ENCODE assay signal across 8 mouse cellular contexts in the genomic region with DNA sequence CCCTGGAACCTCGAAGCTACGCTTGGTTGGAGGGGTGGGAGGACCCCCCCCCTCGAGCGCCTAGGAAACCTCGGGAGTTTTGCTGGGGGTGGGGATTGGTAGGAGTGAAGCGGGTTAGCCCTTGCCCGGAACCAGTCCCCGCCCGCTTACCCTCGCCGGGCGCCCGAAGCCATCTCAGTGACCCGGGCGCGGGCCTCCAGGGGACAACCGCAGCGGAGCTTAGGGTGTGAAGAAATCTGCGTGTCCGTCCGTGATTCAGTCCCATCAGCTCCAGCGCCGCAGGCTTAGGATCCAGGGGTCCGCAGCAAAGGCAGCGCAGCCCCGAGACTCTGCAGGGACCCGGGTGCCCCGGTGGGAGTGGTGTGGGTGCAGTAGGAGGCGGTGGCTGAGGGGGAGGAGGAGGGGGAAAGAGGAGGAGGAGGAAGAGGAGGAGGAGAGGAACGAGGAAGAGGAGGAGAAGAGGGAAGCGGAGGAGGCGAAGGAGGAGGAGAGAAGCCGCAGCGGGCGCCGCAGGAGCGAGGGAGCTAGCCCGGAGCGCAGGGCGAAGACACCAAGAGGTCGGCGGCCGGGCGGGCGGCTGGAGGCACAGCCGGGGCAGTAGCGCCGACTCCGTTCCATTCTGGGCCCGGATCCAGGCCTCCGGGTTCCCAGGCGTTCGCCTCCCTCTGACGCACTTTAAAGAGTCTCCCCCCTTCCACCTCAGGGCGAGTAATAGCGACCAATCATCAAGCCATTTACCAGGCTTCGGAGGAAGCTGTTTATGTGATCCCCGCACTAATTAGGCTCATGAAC. TPM values are rescaled to one million over a fixed set of nuclear protein-coding genes. Genes with fewer than 3 reads are reported as not detected.
DNase-seq lines count a peak whose midpoint lies in the region; ATAC-seq and TF ChIP-seq lines count a peak whose summit lies in the region.

A gene (plus strand): TSS at position 422 of the 792 bp plus-strand sequence.

- no peak for TF ChIP-seq EP300 in heart, adult 2 months (IDR thresholded peaks at IDR 0.05; ENCODE audit: insufficient read depth, low read depth, low read length)

- intact Hi-C loops in heart, adult 2 months (cut with DNase I), result loop anchor here (10.0 kb wide), 1 partner anchor 887 kb away; no protein-coding TSS in a partner anchor
- intact Hi-C loops in heart, postnatal 25 days (cut with DNase I), result no loop called here

- no peak for TF ChIP-seq CTCF in heart, adult 2 months (IDR thresholded peaks at IDR 0.05)

- H3K4me1 ChIP-seq in heart, adult 2 months (ENCODE audit: control insufficient read depth, insufficient read depth, low read length), result no peaks in the 10 kb centered on the region
- H3K4me1 ChIP-seq in limb, embryonic 13.5 days, result peaks cover 34% of the 10 kb centered on the region

- no peak within 1 kb of the TSS for H3K27ac ChIP-seq in heart, adult 2 months
- H3K27ac ChIP-seq in limb, embryonic 13.5 days, result peak within 1 kb of the TSS; percentile 92

- TF ChIP-seq POLR2A in heart, adult 2 months (IDR thresholded peaks at IDR 0.05; ENCODE audit: insufficient read depth, low read depth, low read length), result no peak

- peaks cover 37% of the 10 kb centered on the region for H3K27me3 ChIP-seq in heart, adult 2 months (ENCODE audit: control insufficient read depth, insufficient read depth, low read length)
- peaks cover 86% of the 10 kb centered on the region for H3K27me3 ChIP-seq in limb, embryonic 13.5 days

- no peak within 1 kb of the TSS for H3K9ac ChIP-seq in heart, adult 2 months (ENCODE audit: low read depth, low read length)
- peak within 1 kb of the TSS; percentile 79 for H3K9ac ChIP-seq in limb, embryonic 13.5 days

- DNase-seq in heart, adult 2 months, result peak; percentile 37 to 55
- DNase-seq in heart, postnatal 25 days (ENCODE audit: low spot score), result no peak
- peak; percentile 92 for DNase-seq in embryo, embryonic 10.5 days (ENCODE audit: low spot score)
- peak; percentile 66 to 79 for DNase-seq in gastrocnemius, postnatal 4 days (ENCODE audit: low spot score in 2 of 2)
- DNase-seq in kidney, adult 9 months, result peak; percentile 94
- peak; percentile 90 for DNase-seq in ovary, postnatal 36 days (ENCODE audit: low spot score)
- DNase-seq in cerebellum, adult 18-20 months, result no peak

- peak within 1 kb of the TSS; percentile 71 for H3K4me2 ChIP-seq in limb, embryonic 13.5 days (replicated peaks)

- 2% methylated on average over 56 of the region's 58 CpGs for WGBS in heart, adult 2 months
- 1% methylated on average over 58 of the region's 58 CpGs for WGBS in limb, embryonic 13.5 days

- no peaks in the 10 kb centered on the region for H3K79me2 ChIP-seq in heart, adult 2 months (replicated peaks; ENCODE audit: control insufficient read depth, insufficient read depth, low read length)

- peak; percentile 83 for ATAC-seq in limb, embryonic 13.5 days (ENCODE audit: low FRiP score, low read depth)

- peak within 1 kb of the TSS; percentile 27 for H3K4me3 ChIP-seq in heart, adult 2 months
- peak within 1 kb of the TSS; percentile 52 for H3K4me3 ChIP-seq in limb, embryonic 13.5 days

- H3K36me3 ChIP-seq in heart, adult 2 months (ENCODE audit: control insufficient read depth, insufficient read depth, low read length), result no peaks in the 10 kb centered on the region
- H3K36me3 ChIP-seq in limb, embryonic 13.5 days, result no peaks in the 10 kb centered on the region

- H3K9me3 ChIP-seq in limb, embryonic 13.5 days, result no peaks in the 10 kb centered on the region

RNA-seq across cellular contexts. Expression of the gene that starts here (rescaled TPM):
- not detected for total RNA-seq in heart, adult 2 months (2021)
- polyA plus RNA-seq in heart, adult 2 months (2012; rRNA removed), result not detected in 2 replicates
- total RNA-seq in heart, postnatal 25 days (2021), result not detected
- 1 to 10 TPM; 1.2 to 2.2 TPM for total RNA-seq in gastrocnemius, postnatal 4 days (2021)
- 18.7 and 18.9 TPM in 2 replicates for polyA plus RNA-seq in limb, embryonic 13.5 days (2015; fragmentation: Nextera tagmentation; extraction: Ambion mirVana)

Comparison
In these comparisons a context has a peak if more than half of its experiments do, and no peak if none do; other contexts are left out.
1. RNA of the gene that starts here (polyA plus RNA-seq): 18.7 to 18.9 TPM in limb, embryonic 13.5 days; not detected in heart, adult 2 months; every median in the first group is over 10 times any median in the second.
2. Peak in DNase-seq and H3K4me3 ChIP-seq in heart, adult 2 months; RNA of the gene not detected or under 1 TPM.
3. DNase-seq: peak in embryo, embryonic 10.5 days (single experiment), gastrocnemius, postnatal 4 days (2 of 2), kidney, adult 9 months (single experiment) and ovary, postnatal 36 days (single experiment); none in heart, postnatal 25 days (single experiment) and cerebellum, adult 18-20 months (0 of 2).